Mouse (Mus musculus) bone marrow, adult 2 months (tissue): ENCODE data around the gene Nacc1.

Experiments
- CTCF ChIP-seq: fragments of 200-500 bp; IDR thresholded peaks from 2 replicates; pipeline ENCODE4 v1.5.1; 2011; ENCODE audit warnings: low read length, control low read depth; ENCODE audit not compliant: control insufficient read depth, insufficient read depth
- POLR2A ChIP-seq: fragments of 200-500 bp; IDR thresholded peaks from 2 replicates; pipeline ENCODE4 v1.6.1; 2011; ENCODE audit warnings: low read depth, mild to moderate bottlenecking, control low read depth, low read length, borderline replicate concordance; ENCODE audit not compliant: control insufficient read depth

GRCm38 (mm10) chr8:84725246-84725940 is 37.7 kb upstream of the Nacc1 start:
- TF ChIP-seq CTCF (no peak), POLR2A (no peak)
